Mouse (Mus musculus): Measurements from ENCODE around the gene Clec4f. TPM values are rescaled to one million over a fixed set of nuclear protein-coding genes. Genes with fewer than 3 reads are reported as not detected.

Clec4f gene
- total RNA-seq (2021) = not detected
- long read RNA-seq, experiment 1 = 0 reads
- long read RNA-seq, experiment 2 = 0 reads

GRCm38 (mm10) chr6:83656087-83656486, at the start of gene Clec4f:
Gene Clec4f, minus strand, starts transcription at chr6:83656187.
- H3K4me3 ChIP-seq = no peak within 1 kb of the TSS
- no peak within 1 kb of the TSS for H3K27ac ChIP-seq
- no peak for TF ChIP-seq CTCF (conservative IDR thresholded peaks at IDR 0.05)
- no peak for DNase-seq (ENCODE audit: low spot score in 2 of 2)

GRCm38 (mm10) chr6:83704701-83705100, 48.7 kb upstream of the Clec4f start:
- no peak for TF ChIP-seq CTCF (conservative IDR thresholded peaks at IDR 0.05)
- Histone ChIP-seq H3K27ac (no peak overlapping the region), H3K4me3 (no peak overlapping the region)
- DNase-seq (ENCODE audit: low spot score in 2 of 2) = no peak

- Histone ChIP-seq H3K4me3 (no peak overlapping the region), H3K27ac (no peak overlapping the region)
- no peak for DNase-seq (ENCODE audit: low spot score in 2 of 2)
- no peak for TF ChIP-seq CTCF (conservative IDR thresholded peaks at IDR 0.05)
Measured at GRCm38 (mm10) chr6:83704294-83704693, 48.3 kb upstream of the Clec4f start.

- DNase-seq (ENCODE audit: low spot score in 2 of 2) = no peak
- TF ChIP-seq CTCF (conservative IDR thresholded peaks at IDR 0.05) = no peak
Measured at GRCm38 (mm10) chr6:83703722-83704078, 47.7 kb upstream of the Clec4f start.

GRCm38 (mm10) chr6:83703000-83703721, 47.2 kb upstream of the Clec4f start:
- Histone ChIP-seq H3K4me3 (no peak overlapping the region), H3K27ac (no peak overlapping the region)
- DNase-seq (ENCODE audit: low spot score in 2 of 2) = no peak
- TF ChIP-seq CTCF (conservative IDR thresholded peaks at IDR 0.05) = no peak

More at GRCm38 (mm10) chr6:83703722-83704078, 47.7 kb upstream of the Clec4f start:
- no peak overlapping the region for H3K27ac ChIP-seq
- no peak overlapping the region for H3K4me3 ChIP-seq

- H3K27ac ChIP-seq = no peak overlapping the region
- no peak for TF ChIP-seq CTCF (conservative IDR thresholded peaks at IDR 0.05)
- no peak for DNase-seq (ENCODE audit: low spot score in 2 of 2)
- no peak overlapping the region for H3K4me3 ChIP-seq
Measured at GRCm38 (mm10) chr6:83702146-83702999, 46.4 kb upstream of the Clec4f start.

- TF ChIP-seq CTCF (conservative IDR thresholded peaks at IDR 0.05) = no peak
- Histone ChIP-seq H3K4me3 (no peak overlapping the region), H3K27ac (no peak overlapping the region)
- DNase-seq (ENCODE audit: low spot score in 2 of 2) = no peak
Measured at GRCm38 (mm10) chr6:83701001-83701400, 45.0 kb upstream of the Clec4f start.

- no peak for DNase-seq (ENCODE audit: low spot score in 2 of 2)
- TF ChIP-seq CTCF (conservative IDR thresholded peaks at IDR 0.05) = no peak
- Histone ChIP-seq H3K4me3 (no peak overlapping the region), H3K27ac (no peak overlapping the region)
Measured at GRCm38 (mm10) chr6:83699971-83700370, 44.0 kb upstream of the Clec4f start.

GRCm38 (mm10) chr6:83697932-83698331, 41.9 kb upstream of the Clec4f start:
- Histone ChIP-seq H3K4me3 (no peak overlapping the region), H3K27ac (no peak overlapping the region)
- DNase-seq (ENCODE audit: low spot score in 2 of 2) = no peak
- no peak for TF ChIP-seq CTCF (conservative IDR thresholded peaks at IDR 0.05)

- no peak for DNase-seq (ENCODE audit: low spot score in 2 of 2)
- Histone ChIP-seq H3K27ac (no peak overlapping the region), H3K4me3 (no peak overlapping the region)
- no peak for TF ChIP-seq CTCF (conservative IDR thresholded peaks at IDR 0.05)
Measured at GRCm38 (mm10) chr6:83696684-83697083, 40.7 kb upstream of the Clec4f start.

GRCm38 (mm10) chr6:83695731-83696130, 39.7 kb upstream of the Clec4f start:
- TF ChIP-seq CTCF (conservative IDR thresholded peaks at IDR 0.05) = no peak
- DNase-seq (ENCODE audit: low spot score in 2 of 2) = no peak
- no peak overlapping the region for H3K4me3 ChIP-seq
- no peak overlapping the region for H3K27ac ChIP-seq

GRCm38 (mm10) chr6:83693835-83694234, 37.8 kb upstream of the Clec4f start:
- peak; percentile 91 for TF ChIP-seq CTCF (conservative IDR thresholded peaks at IDR 0.05)
- no peak overlapping the region for H3K4me3 ChIP-seq
- peak; percentile 22 to 67 for DNase-seq (ENCODE audit: low spot score in 2 of 2)
- H3K27ac ChIP-seq = no peak overlapping the region

- TF ChIP-seq CTCF (conservative IDR thresholded peaks at IDR 0.05) = no peak
Measured at GRCm38 (mm10) chr6:83692962-83693361, 37.0 kb upstream of the Clec4f start.

More at GRCm38 (mm10) chr6:83692962-83693361, 37.0 kb upstream of the Clec4f start:
- DNase-seq (ENCODE audit: low spot score in 2 of 2) = no peak
- no peak overlapping the region for H3K27ac ChIP-seq
- H3K4me3 ChIP-seq = no peak overlapping the region

Measured in layer of hippocampus, adult 2 months (tissue).